Mouse (Mus musculus) left cerebral cortex, adult 18-20 months (tissue): ENCODE measurements at regions not wholly inside any gene's neighbourhood (a gene's known extent, or its start where the extent isn't known, plus 50 kb on each side); places are given as distances from the start of the nearest gene placed in this dataset.

ENCODE experiments used
- DNase-seq, 2 experiments: peaks; one replicate each; pipeline ENCODE4 v3.0.0; 2021 to 2022; ENCODE audit warnings: low spot score in 2 of 2, mixed read lengths in 1 of 2

DNA sequence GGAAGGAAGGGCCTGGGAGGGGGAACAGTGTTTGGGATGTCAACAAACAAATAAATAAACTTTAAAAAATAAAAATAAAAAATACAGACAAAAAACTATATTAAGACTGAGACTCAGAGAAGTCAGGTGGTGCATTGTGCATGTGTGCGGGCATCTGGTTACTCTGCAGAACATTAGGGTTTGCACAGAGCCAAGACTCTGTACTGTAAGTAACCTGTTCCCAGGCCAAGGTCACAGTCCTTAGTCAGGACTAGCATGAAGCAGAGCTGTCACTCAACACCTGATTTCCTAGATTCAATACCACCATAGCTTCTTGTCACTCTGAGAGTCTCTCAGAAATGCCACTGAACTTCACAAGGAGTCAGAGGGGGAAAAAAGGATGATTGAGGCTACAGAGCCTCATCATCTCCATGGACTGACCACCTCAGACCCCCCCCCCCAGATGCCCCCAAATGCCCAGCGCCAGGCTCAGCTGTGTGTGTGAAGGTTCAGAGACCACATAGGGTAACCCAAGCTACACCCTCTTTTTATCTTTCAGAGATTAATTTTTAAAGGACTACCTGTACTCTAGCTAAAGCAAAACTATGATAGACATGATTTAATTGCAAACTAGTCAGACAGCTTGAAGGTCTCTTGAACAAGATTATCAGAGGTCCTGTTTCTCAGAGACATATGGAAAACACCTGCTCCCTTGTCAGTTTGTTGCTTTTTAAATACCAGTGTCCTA, 106.2 kb upstream of the Nfe2l3 start:
- no peak for DNase-seq

- DNase-seq = no peak
Measured at GRCm38 (mm10) chr6:51329070-51329995, 103.1 kb upstream of the Nfe2l3 start.

GRCm38 (mm10) chr6:51330069-51330706, 102.3 kb upstream of the Nfe2l3 start:
- no peak for DNase-seq

GRCm38 (mm10) chr6:51332841-51333240, 99.6 kb upstream of the Nfe2l3 start:
- no peak for DNase-seq

GRCm38 (mm10) chr6:51333722-51334360, 98.6 kb upstream of the Nfe2l3 start:
- no peak for DNase-seq

GRCm38 (mm10) chr6:51335314-51335713, 97.2 kb upstream of the Nfe2l3 start:
- DNase-seq = no peak

DNA sequence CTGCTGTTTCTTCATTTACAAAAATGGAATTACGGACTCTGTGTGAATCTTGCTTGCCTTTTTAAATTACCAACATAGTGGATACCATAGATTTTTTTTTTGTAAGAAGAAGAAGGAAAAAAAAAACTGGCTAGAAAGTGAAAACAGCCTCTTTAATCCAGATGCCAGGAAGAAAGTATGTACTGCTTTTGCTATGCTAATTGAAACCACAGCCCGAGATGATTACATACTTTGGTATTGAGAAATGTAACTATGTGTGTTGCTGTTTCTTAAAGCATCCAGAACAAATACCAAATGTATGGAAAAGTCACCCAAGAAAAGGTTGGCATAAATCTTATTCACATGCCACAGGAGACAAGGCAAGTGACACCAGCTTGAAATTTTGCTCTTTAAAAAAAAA, 93.2 kb upstream of the Nfe2l3 start:
- no peak for DNase-seq

- no peak for DNase-seq
Measured at GRCm38 (mm10) chr6:51347721-51348120, 84.7 kb upstream of the Nfe2l3 start.

DNA sequence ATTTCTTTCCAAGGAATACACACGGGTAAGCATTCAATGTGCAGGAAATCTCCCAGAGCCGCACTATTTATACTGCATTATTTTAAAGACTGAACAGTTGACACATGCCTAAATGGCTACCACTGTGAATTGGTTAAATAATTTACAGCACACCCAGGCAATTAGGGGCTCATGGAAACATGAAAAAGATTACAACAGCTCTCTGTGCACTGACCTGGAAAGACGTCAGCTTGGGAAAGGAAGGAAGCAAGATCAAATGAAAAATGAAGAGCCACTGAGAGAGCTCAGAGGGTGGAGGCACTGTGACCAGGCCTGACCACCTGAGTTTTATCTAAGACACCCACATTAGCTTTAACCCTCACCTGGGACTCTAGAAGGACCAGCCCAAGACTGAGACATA, 82.7 kb upstream of the Nfe2l3 start:
- no peak for DNase-seq

DNA sequence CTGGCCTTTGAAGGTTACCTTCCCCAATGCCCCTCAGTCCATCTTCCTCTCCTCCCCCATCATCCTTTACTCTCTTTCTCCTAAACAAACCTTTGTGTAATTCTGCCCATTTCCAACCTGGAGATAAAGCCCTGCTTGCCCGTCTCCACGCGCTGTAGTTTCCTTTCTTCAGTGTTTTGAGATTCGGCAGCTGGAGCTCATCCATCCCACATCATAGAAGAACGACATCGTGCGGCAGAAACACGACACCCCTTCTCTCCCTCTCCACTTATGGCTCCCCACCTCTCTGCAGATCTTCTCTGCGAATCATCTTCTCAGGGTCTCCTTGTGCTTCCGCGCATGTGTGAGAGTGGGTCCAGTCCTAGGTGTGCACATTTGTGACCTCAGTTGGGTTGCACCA, 77.4 kb upstream of the Nfe2l3 start:
- no peak for DNase-seq

DNA sequence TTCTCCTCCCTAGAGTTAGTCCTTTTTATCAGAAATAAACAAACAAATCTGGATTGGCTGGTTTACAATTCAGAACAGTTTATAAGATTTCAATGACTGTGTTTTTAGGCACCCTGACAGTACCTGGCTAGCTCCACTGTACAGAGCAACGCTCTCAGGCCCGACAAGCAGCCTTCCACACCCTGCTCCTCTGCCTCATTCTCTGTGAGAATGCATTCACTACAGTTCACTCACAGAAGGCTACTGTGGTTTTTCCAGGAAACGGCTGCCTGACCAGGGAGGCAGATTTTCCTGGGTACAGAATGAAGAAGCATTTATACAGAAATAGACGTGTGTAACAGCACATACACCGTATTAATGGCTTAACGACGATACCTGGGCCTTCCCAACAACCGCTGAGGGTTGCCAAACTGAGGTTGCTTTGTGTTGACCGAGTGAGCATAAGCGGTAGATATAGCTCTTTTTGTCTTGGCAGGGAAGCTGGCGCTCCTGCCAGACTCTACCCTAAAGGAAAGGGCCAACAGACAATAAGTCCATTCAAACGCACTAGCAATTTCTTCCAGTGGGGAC, 70.8 kb upstream of the Nfe2l3 start:
- no peak for DNase-seq

DNA sequence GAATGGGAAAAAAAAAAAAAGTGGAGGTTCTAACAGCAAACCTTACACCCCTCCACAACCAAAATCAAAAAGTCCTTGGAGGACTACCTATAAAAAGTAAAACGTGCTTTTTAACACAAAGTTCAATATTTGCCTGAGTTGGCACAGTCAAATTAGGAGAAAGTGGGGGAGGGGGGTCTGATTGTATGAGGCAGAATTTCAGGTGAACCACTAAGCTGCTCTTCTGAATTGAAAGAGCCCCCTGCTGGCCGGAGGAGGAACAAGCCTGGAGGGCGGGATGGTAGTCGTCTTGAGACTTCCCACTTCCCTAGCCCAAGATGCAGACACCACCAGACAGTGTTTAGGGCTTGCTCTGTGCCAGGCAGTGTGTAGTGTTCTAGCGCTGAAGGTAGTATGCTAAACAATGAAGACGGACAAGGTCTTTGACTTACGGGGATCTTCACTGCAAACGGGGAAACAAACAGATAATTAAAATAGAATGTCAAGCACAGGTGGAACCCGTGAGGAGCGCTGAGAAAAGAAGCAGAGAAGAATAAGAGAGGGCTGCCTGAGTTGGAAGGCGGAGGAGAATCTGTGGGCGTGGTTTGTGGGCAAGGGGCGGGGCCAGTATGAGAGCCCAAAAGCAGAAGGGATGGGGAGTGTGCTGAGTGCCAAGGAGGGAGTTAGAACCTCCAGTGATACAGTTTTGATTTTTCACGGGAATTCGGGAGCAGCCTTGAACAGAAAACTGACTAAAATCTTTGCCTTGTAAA, 69.8 kb upstream of the Nfe2l3 start:
- peak; percentile 77 to 85 for DNase-seq

GRCm38 (mm10) chr6:51364776-51365175, 67.7 kb upstream of the Nfe2l3 start:
- DNase-seq = no peak

GRCm38 (mm10) chr6:51369771-51370170, 62.7 kb upstream of the Nfe2l3 start:
- no peak for DNase-seq

DNA sequence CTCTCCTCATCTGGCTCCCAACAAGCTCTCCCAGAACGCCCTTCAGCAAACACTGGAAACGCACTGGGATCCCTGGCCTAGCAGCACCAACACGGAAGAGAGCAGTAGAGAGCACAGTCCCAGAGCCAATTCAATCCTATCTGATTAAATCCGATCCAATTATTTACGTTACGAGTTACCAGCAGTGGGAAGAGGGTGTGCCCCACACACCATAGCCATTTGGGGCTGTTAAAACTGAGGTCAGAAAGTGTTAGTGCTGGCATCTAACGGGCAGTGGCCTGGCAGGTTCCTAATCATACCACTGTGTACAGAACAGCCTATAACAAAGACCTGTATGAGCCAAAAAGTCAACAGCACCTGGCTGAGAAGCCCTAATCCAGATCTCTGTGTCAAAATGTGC, 60.1 kb upstream of the Nfe2l3 start:
- no peak for DNase-seq

GRCm38 (mm10) chr6:51378436-51378835, 54.0 kb upstream of the Nfe2l3 start:
- no peak for DNase-seq

GRCm38 (mm10) chr6:51379074-51379473, 53.4 kb upstream of the Nfe2l3 start:
- no peak for DNase-seq

GRCm38 (mm10) chr6:51379560-51380274, 52.8 kb upstream of the Nfe2l3 start:
- DNase-seq = peak; percentile 44 to 67

GRCm38 (mm10) chr6:51380275-51380575, 52.2 kb upstream of the Nfe2l3 start:
- no peak for DNase-seq

DNA sequence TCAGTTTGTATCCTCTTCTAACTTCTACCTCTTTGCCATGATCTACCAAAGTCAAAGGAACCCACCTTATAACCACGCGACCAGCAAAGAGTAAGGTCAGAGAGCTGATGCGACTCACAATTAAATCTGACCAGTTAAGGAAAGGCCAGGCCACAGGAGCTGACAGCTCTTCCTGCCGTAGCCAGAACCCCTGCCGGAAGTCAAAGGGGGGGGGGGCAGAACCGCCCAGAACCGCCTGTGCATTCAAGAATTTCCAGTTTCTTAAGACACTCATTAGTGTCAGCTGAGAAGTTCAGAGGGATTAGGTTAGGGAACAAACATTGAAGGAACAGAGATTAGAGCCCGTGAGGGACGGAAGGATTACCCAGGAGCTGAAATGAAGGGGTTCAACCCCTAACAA, 51.0 kb upstream of the Nfe2l3 start:
- no peak for DNase-seq
